Mouse (Mus musculus): ENCODE data around the gene Arid3c. TPM values are rescaled to one million over a fixed set of nuclear protein-coding genes. Genes with fewer than 3 reads are reported as not detected.

The Arid3c gene
- polyA plus RNA-seq, 1 experiment from 2014 or later: 0.86 TPM

GRCm38 (mm10) chr4:41760288-41760721, 29.4 kb upstream of the Arid3c start:
- no peaks in the 10 kb centered on the region for H3K9me3 ChIP-seq
- H3K4me2 ChIP-seq: peak overlapping the region; percentile 48
- H3K27ac ChIP-seq (replicated peaks): peak overlapping the region; percentile 63
- 0 out of 2 replicates have a peak, but pooled peaks cover 2% of the 10 kb centered on the region for H3K36me3 ChIP-seq
- no peaks in the 10 kb centered on the region for H3K27me3 ChIP-seq
- H3K4me3 ChIP-seq: peak overlapping the region; percentile 25
- peak; percentile 68 for ATAC-seq (ENCODE audit: low FRiP score, low read depth)
- peak overlapping the region; percentile 14 for H3K9ac ChIP-seq
- whole genome bisulfite sequencing: under 1% methylated on average over 15 of the region's 15 CpGs
- H3K4me1 ChIP-seq (replicated peaks): peaks cover 38% of the 10 kb centered on the region

GRCm38 (mm10) chr4:41759656-41760287, 28.8 kb upstream of the Arid3c start:
- no peaks in the 10 kb centered on the region for H3K9me3 ChIP-seq
- peak overlapping the region; percentile 14; the same call in 1 of the 2 replicates for H3K9ac ChIP-seq
- H3K27ac ChIP-seq (replicated peaks): peak overlapping the region; percentile 63; the same call in 1 of the 2 replicates
- ATAC-seq (ENCODE audit: low FRiP score, low read depth): no peak
- WGBS: 49% methylated on average over 6 of the region's 6 CpGs
- H3K4me1 ChIP-seq (replicated peaks): peaks cover 41% of the 10 kb centered on the region
- peak overlapping the region; percentile 25 for H3K4me3 ChIP-seq
- peak overlapping the region; percentile 48 for H3K4me2 ChIP-seq
- 0 out of 2 replicates have a peak, but pooled peaks cover 2% of the 10 kb centered on the region for H3K36me3 ChIP-seq
- no peaks in the 10 kb centered on the region for H3K27me3 ChIP-seq

GRCm38 (mm10) chr4:41759206-41759605, 28.3 kb upstream of the Arid3c start:
- Histone ChIP-seq H3K4me1 (replicated peaks) (peaks cover 44% of the 10 kb centered on the region), H3K27ac (replicated peaks) (no peak overlapping the region)

GRCm38 (mm10) chr4:41758701-41759100, 27.8 kb upstream of the Arid3c start:
- WGBS: 95% methylated on average over 4 of the region's 4 CpGs
- Histone ChIP-seq H3K4me1 (replicated peaks) (peaks cover 44% of the 10 kb centered on the region), H3K27ac (replicated peaks) (no peak overlapping the region), H3K9ac (no peak overlapping the region), H3K4me3 (no peak overlapping the region), H3K4me2 (no peak overlapping the region), H3K9me3 (no peaks in the 10 kb centered on the region), H3K36me3 (0 out of 2 replicates have a peak, but pooled peaks cover 2% of the 10 kb centered on the region), H3K27me3 (no peaks in the 10 kb centered on the region)
- no peak for ATAC-seq (ENCODE audit: low FRiP score, low read depth)

More at GRCm38 (mm10) chr4:41759206-41759605, 28.3 kb upstream of the Arid3c start:
- no peak for ATAC-seq (ENCODE audit: low FRiP score, low read depth)
- no peaks in the 10 kb centered on the region for H3K9me3 ChIP-seq
- no peak overlapping the region for H3K9ac ChIP-seq
- no peak overlapping the region for H3K4me3 ChIP-seq
- no peak overlapping the region for H3K4me2 ChIP-seq
- no peaks in the 10 kb centered on the region for H3K27me3 ChIP-seq
- WGBS: 82% methylated on average over 9 of the region's 9 CpGs
- 0 out of 2 replicates have a peak, but pooled peaks cover 2% of the 10 kb centered on the region for H3K36me3 ChIP-seq

- Histone ChIP-seq H3K4me3 (no peak overlapping the region), H3K27me3 (no peaks in the 10 kb centered on the region), H3K36me3 (0 out of 2 replicates have a peak, but pooled peaks cover 2% of the 10 kb centered on the region), H3K4me1 (replicated peaks) (peaks cover 44% of the 10 kb centered on the region), H3K4me2 (no peak overlapping the region), H3K9me3 (no peaks in the 10 kb centered on the region), H3K27ac (replicated peaks) (no peak overlapping the region), H3K9ac (no peak overlapping the region)
- WGBS: 87% methylated on average over 11 of the region's 11 CpGs
- no peak for ATAC-seq (ENCODE audit: low FRiP score, low read depth)
Measured at GRCm38 (mm10) chr4:41758021-41758420, 27.1 kb upstream of the Arid3c start.

- no peak overlapping the region for H3K4me2 ChIP-seq
Measured at GRCm38 (mm10) chr4:41757321-41757720, 26.4 kb upstream of the Arid3c start.

GRCm38 (mm10) chr4:41756440-41756839, 25.5 kb upstream of the Arid3c start:
- Histone ChIP-seq H3K4me1 (replicated peaks) (peaks cover 30% of the 10 kb centered on the region), H3K27ac (replicated peaks) (no peak overlapping the region; the same call in 1 of the 2 replicates), H3K27me3 (no peaks in the 10 kb centered on the region), H3K9me3 (no peaks in the 10 kb centered on the region), H3K4me3 (peak overlapping the region; percentile 75), H3K36me3 (0 out of 2 replicates have a peak, but pooled peaks cover 2% of the 10 kb centered on the region), H3K9ac (0 out of 2 replicates have a peak overlapping the region, but pooled peaks have one; percentile 17), H3K4me2 (peak overlapping the region; percentile 89)
- 82% methylated on average over 8 of the region's 8 CpGs for WGBS
- ATAC-seq (ENCODE audit: low FRiP score, low read depth): 0 out of 2 replicates have a peak, but pooled peaks have one; percentile 2

More at GRCm38 (mm10) chr4:41757321-41757720, 26.4 kb upstream of the Arid3c start:
- WGBS: 95% methylated on average over 13 of the region's 13 CpGs
- peaks cover 39% of the 10 kb centered on the region for H3K4me1 ChIP-seq (replicated peaks)
- 0 out of 2 replicates have a peak, but pooled peaks cover 2% of the 10 kb centered on the region for H3K36me3 ChIP-seq
- no peak overlapping the region for H3K9ac ChIP-seq
- H3K27ac ChIP-seq (replicated peaks): no peak overlapping the region
- no peaks in the 10 kb centered on the region for H3K9me3 ChIP-seq
- ATAC-seq (ENCODE audit: low FRiP score, low read depth): no peak
- no peaks in the 10 kb centered on the region for H3K27me3 ChIP-seq
- H3K4me3 ChIP-seq: no peak overlapping the region

GRCm38 (mm10) chr4:41755338-41756305, 24.7 kb upstream of the Arid3c start, which contains the start of gene Sigmar1:
Gene Sigmar1, minus strand, starts transcription at chr4:41756157.
- Histone ChIP-seq H3K27me3 (no peaks in the 10 kb centered on the region), H3K27ac (replicated peaks) (peak within 1 kb of the TSS; percentile 88), H3K4me2 (peak within 1 kb of the TSS; percentile 89), H3K9ac (peak within 1 kb of the TSS; percentile 70), H3K4me3 (peak within 1 kb of the TSS; percentile 75), H3K36me3 (0 out of 2 replicates have a peak, but pooled peaks cover 2% of the 10 kb centered on the region), H3K9me3 (no peaks in the 10 kb centered on the region), H3K4me1 (replicated peaks) (peaks cover 22% of the 10 kb centered on the region)
- under 1% methylated on average over 57 of the region's 57 CpGs for WGBS
- peak; percentile 81 for ATAC-seq (ENCODE audit: low FRiP score, low read depth)

- 12% methylated on average over 14 of the region's 14 CpGs for WGBS
- H3K27ac ChIP-seq (replicated peaks): peak within 1 kb of the TSS; percentile 88
- 0 out of 2 replicates have a peak, but pooled peaks cover 2% of the 10 kb centered on the region for H3K27me3 ChIP-seq
- H3K36me3 ChIP-seq: 0 out of 2 replicates have a peak, but pooled peaks cover 2% of the 10 kb centered on the region
- peak; percentile 70 for ATAC-seq (ENCODE audit: low FRiP score, low read depth)
- peak within 1 kb of the TSS; percentile 89 for H3K4me2 ChIP-seq
- no peaks in the 10 kb centered on the region for H3K9me3 ChIP-seq
- H3K4me3 ChIP-seq: peak within 1 kb of the TSS; percentile 75
- H3K9ac ChIP-seq: peak within 1 kb of the TSS; percentile 70
- peaks cover 14% of the 10 kb centered on the region for H3K4me1 ChIP-seq (replicated peaks)
Measured at GRCm38 (mm10) chr4:41754797-41755337, 23.9 kb upstream of the Arid3c start, which contains the start of gene Galt. Gene Galt, plus strand, starts transcription at chr4:41755228.

- peaks cover 11% of the 10 kb centered on the region; the same call in 1 of the 2 replicates for H3K9me3 ChIP-seq
- WGBS: 81% methylated on average over 1 of the region's 1 CpGs
- no peak for ATAC-seq (ENCODE audit: low FRiP score, low read depth)
- H3K4me3 ChIP-seq: no peak overlapping the region
- H3K36me3 ChIP-seq: no peaks in the 10 kb centered on the region; the same call in 1 of the 2 replicates
- no peak overlapping the region for H3K27ac ChIP-seq (replicated peaks)
- 0 out of 2 replicates have a peak, but pooled peaks cover 4% of the 10 kb centered on the region for H3K27me3 ChIP-seq
- no peak overlapping the region for H3K9ac ChIP-seq
- H3K4me2 ChIP-seq: no peak overlapping the region
- peaks cover 12% of the 10 kb centered on the region for H3K4me1 ChIP-seq (replicated peaks)
Measured at GRCm38 (mm10) chr4:41745021-41745420, 14.1 kb upstream of the Arid3c start.

GRCm38 (mm10) chr4:41744131-41744530, 13.2 kb upstream of the Arid3c start:
- Histone ChIP-seq H3K27ac (replicated peaks) (no peak overlapping the region), H3K4me3 (no peak overlapping the region), H3K9me3 (peaks cover 11% of the 10 kb centered on the region; the same call in 1 of the 2 replicates), H3K9ac (no peak overlapping the region), H3K27me3 (0 out of 2 replicates have a peak, but pooled peaks cover 3% of the 10 kb centered on the region), H3K4me1 (replicated peaks) (peaks cover 21% of the 10 kb centered on the region), H3K4me2 (no peak overlapping the region), H3K36me3 (peaks cover under 1% of the 10 kb centered on the region)
- no peak for ATAC-seq (ENCODE audit: low FRiP score, low read depth)
- 75% methylated on average over 2 of the region's 2 CpGs for WGBS
